Mouse (Mus musculus) gonadal fat pad, adult 2 months (tissue): ENCODE results near the gene AA467197. TPM values are rescaled to one million over a fixed set of nuclear protein-coding genes. Genes with fewer than 3 reads are reported as not detected.

Experiments
- DNase-seq: peaks from one replicate; pipeline ENCODE4 v3.0.0-alpha.2; 2012; ENCODE audit warnings: low read depth
- polyA plus RNA-seq: library from polyadenylated mRNA; depleted of rRNA; stranded (reverse); fragments of >200 nt; gene quantifications from 2 replicates; pipeline ENCODE4 v1.2.3, GENCODE M21; 2012; rRNA removed

AA467197 gene
- polyA plus RNA-seq: 0.62 and 1.0 TPM in 2 replicates

GRCm38 (mm10) chr2:122636686-122637085, at the start of gene AA467197:
TSS of gene AA467197 (plus strand) at chr2:122636986.
- DNase-seq: no peak

GRCm38 (mm10) chr2:122587861-122588519, 48.8 kb upstream of the AA467197 start:
- no peak for DNase-seq

- no peak for DNase-seq
Observed at GRCm38 (mm10) chr2:122590351-122590750, 46.4 kb upstream of the AA467197 start.

- DNase-seq: no peak
Observed at GRCm38 (mm10) chr2:122591213-122591612, 45.6 kb upstream of the AA467197 start.

- no peak for DNase-seq
Observed at GRCm38 (mm10) chr2:122595461-122595860, 41.3 kb upstream of the AA467197 start.

- DNase-seq: no peak
Observed at GRCm38 (mm10) chr2:122599736-122600135, 37.0 kb upstream of the AA467197 start.

- no peak for DNase-seq
Observed at GRCm38 (mm10) chr2:122601354-122601753, 35.4 kb upstream of the AA467197 start.

- DNase-seq: no peak
Observed at GRCm38 (mm10) chr2:122605829-122606228, 31.0 kb upstream of the AA467197 start.

- no peak for DNase-seq
Observed at GRCm38 (mm10) chr2:122608820-122609219, 28.0 kb upstream of the AA467197 start.

GRCm38 (mm10) chr2:122610746-122611653, 25.8 kb upstream of the AA467197 start, which contains the start of gene Gatm:
TSS of gene Gatm (minus strand) at chr2:122611303.
- no peak for DNase-seq

- DNase-seq: no peak
Observed at GRCm38 (mm10) chr2:122611654-122611973, 25.2 kb upstream of the AA467197 start.

GRCm38 (mm10) chr2:122616237-122616636, 20.5 kb upstream of the AA467197 start:
- DNase-seq: no peak

- DNase-seq: no peak
Observed at GRCm38 (mm10) chr2:122617792-122618191, 19.0 kb upstream of the AA467197 start.

- DNase-seq: no peak
Observed at GRCm38 (mm10) chr2:122618719-122619118, 18.1 kb upstream of the AA467197 start.

- DNase-seq: no peak
Observed at GRCm38 (mm10) chr2:122621337-122622110, 15.3 kb upstream of the AA467197 start.

GRCm38 (mm10) chr2:122625930-122626329, 10.9 kb upstream of the AA467197 start:
- no peak for DNase-seq

- no peak for DNase-seq
Observed at GRCm38 (mm10) chr2:122628976-122629375, 7.8 kb upstream of the AA467197 start.

GRCm38 (mm10) chr2:122629871-122630270, 6.9 kb upstream of the AA467197 start:
- no peak for DNase-seq

GRCm38 (mm10) chr2:122630465-122631225, 6.1 kb upstream of the AA467197 start:
- no peak for DNase-seq

- DNase-seq: no peak
Observed at GRCm38 (mm10) chr2:122631226-122631801, 5.5 kb upstream of the AA467197 start.

GRCm38 (mm10) chr2:122637526-122637997, 776 bp downstream of the AA467197 start:
- DNase-seq: no peak
